8 mouse cellular contexts compared by ENCODE assay signal in the genomic region with DNA sequence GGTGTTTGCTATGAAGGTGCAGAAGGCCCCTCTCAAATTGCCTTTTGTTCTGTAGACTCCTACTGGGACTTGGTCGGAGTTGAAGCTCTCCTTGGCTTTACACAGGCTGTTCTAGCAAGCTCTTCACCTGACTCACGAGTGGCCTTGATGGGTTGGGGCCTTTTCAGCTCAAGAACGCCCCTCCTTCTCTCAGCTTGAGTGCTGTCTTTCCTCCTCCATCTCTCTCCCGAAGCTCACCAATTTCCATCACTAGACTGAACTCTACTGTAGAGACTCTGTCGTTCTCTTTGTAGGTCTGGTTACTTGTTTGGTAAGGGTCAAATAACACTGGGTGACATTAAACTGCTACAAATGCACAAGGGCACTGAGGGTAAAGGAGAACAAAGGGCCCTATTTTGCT. TPM values are rescaled to one million over a fixed set of nuclear protein-coding genes. Genes with fewer than 3 reads are reported as not detected.
A peak's percentile ranks its signal among the peaks of the same experiment; 100 is the strongest.
DNase-seq lines count a peak whose midpoint lies in the region; ATAC-seq lines count a peak whose summit lies in the region.

No protein-coding gene starts in this region.

- H3K9ac ChIP-seq in limb, embryonic 11.5 days (ENCODE audit: low read length), result peak overlapping the region; percentile 77
- peak overlapping the region; percentile 41; the same call in 1 of the 2 replicates for H3K9ac ChIP-seq in stomach, embryonic 14.5 days (replicated peaks; ENCODE audit: low read depth, low read length)

- H3K36me3 ChIP-seq in megakaryocyte, embryonic 14.5 days (replicated peaks; ENCODE audit: low read length), result peaks cover 2% of the 10 kb centered on the region
- H3K36me3 ChIP-seq in limb, embryonic 11.5 days (ENCODE audit: control insufficient read depth, insufficient read depth, low read length), result no peaks in the 10 kb centered on the region
- no peaks in the 10 kb centered on the region; the same call in 1 of the 2 replicates for H3K36me3 ChIP-seq in stomach, embryonic 14.5 days (ENCODE audit: control insufficient read depth, insufficient read depth, low read length)

- no peaks in the 10 kb centered on the region for H3K9me3 ChIP-seq in megakaryocyte, embryonic 14.5 days
- H3K9me3 ChIP-seq in limb, embryonic 11.5 days (ENCODE audit: control insufficient read depth, low read length), result no peaks in the 10 kb centered on the region
- no peaks in the 10 kb centered on the region for H3K9me3 ChIP-seq in stomach, embryonic 14.5 days (ENCODE audit: control insufficient read depth, low read depth, low read length)

- DNase-seq in adrenal gland, postnatal 10 days, result peak; percentile 43
- no peak for DNase-seq in adrenal gland, adult 18-20 months (ENCODE audit: low spot score in 2 of 2)
- no peak for DNase-seq in limb, embryonic 11.5 days (ENCODE audit: low spot score)
- DNase-seq in frontal cortex, postnatal 36 days (ENCODE audit: low spot score in 2 of 2), result no peak

- H3K27me3 ChIP-seq in megakaryocyte, embryonic 14.5 days (replicated peaks), result no peaks in the 10 kb centered on the region
- H3K27me3 ChIP-seq in limb, embryonic 11.5 days (ENCODE audit: control insufficient read depth, insufficient read depth, low read length), result no peaks in the 10 kb centered on the region
- H3K27me3 ChIP-seq in stomach, embryonic 14.5 days (ENCODE audit: control insufficient read depth, insufficient read depth, low read length), result no peaks in the 10 kb centered on the region

- H3K4me3 ChIP-seq in megakaryocyte, embryonic 14.5 days (replicated peaks), result peak overlapping the region; percentile 95
- H3K4me3 ChIP-seq in limb, embryonic 11.5 days (ENCODE audit: low read depth, low read length), result peak overlapping the region; percentile 35; the same call in 1 of the 2 replicates
- H3K4me3 ChIP-seq in stomach, embryonic 14.5 days (ENCODE audit: low read depth, low read length), result peak overlapping the region; percentile 33

- H3K27ac ChIP-seq in limb, embryonic 11.5 days (replicated peaks; ENCODE audit: low read depth, low read length), result peak overlapping the region; percentile 97
- H3K27ac ChIP-seq in stomach, embryonic 14.5 days (ENCODE audit: low read length), result peak overlapping the region; percentile 80; the same call in 1 of the 2 replicates

- peaks cover 35% of the 10 kb centered on the region for H3K4me1 ChIP-seq in megakaryocyte, embryonic 14.5 days
- peaks cover 3% of the 10 kb centered on the region; the same call in 1 of the 2 replicates for H3K4me1 ChIP-seq in limb, embryonic 11.5 days (ENCODE audit: control insufficient read depth, insufficient read depth, low read length)
- H3K4me1 ChIP-seq in stomach, embryonic 14.5 days (ENCODE audit: control insufficient read depth, insufficient read depth, low read length), result peaks cover 4% of the 10 kb centered on the region; the same call in 1 of the 2 replicates

- H3K4me2 ChIP-seq in limb, embryonic 11.5 days (ENCODE audit: low read depth, severe bottlenecking), result peak overlapping the region; percentile 52
- H3K4me2 ChIP-seq in stomach, embryonic 14.5 days (replicated peaks; ENCODE audit: low read depth, low read length), result peak overlapping the region; percentile 41

- ATAC-seq in megakaryocyte, adult 5-6 weeks (ENCODE audit: poor library complexity, severe bottlenecking), result no peak
- ATAC-seq in limb, embryonic 11.5 days (ENCODE audit: insufficient number of reproducible peaks, low FRiP score, low TSS enrichment, low read depth), result no peak
- ATAC-seq in stomach, embryonic 14.5 days (ENCODE audit: insufficient number of reproducible peaks, insufficient read depth, low FRiP score, low read depth), result no peak
- no peak for ATAC-seq in granulocyte monocyte progenitor cell, adult 5-6 weeks (replicated peaks; ENCODE audit: poor library complexity, severe bottlenecking)

- 84% methylated on average over 5 of the region's 5 CpGs for WGBS in limb, embryonic 11.5 days
- 75% methylated on average over 5 of the region's 5 CpGs for WGBS in stomach, embryonic 14.5 days

RNA-seq across cellular contexts. Expression of gene Cep41, which starts 0.7 kb away (rescaled TPM):
- 1 to 10 TPM; 6.7 to 9.1 TPM for total RNA-seq in adrenal gland, postnatal 10 days (2021)
- 1 to 10 TPM; 6.1 to 7.3 TPM for total RNA-seq in adrenal gland, adult 18-20 months (2021)
- 13.1 and 15.8 TPM in 2 replicates for polyA plus RNA-seq in megakaryocyte, embryonic 14.5 days (2012; ENCODE audit: insufficient read depth, low replicate concordance)
- total RNA-seq in megakaryocyte, adult 5-6 weeks (2015), result 3.5 and 6.0 TPM in 2 replicates
- 2.0 and 3.1 TPM in 2 replicates for total RNA-seq in megakaryocyte, adult 5-6 weeks (2017)
- polyA plus RNA-seq in limb, embryonic 11.5 days (2014; fragmentation: Nextera tagmentation; extraction: Ambion mirVana), result 43.2 and 48.9 TPM in 2 replicates
- 10.8 and 12.9 TPM in 2 replicates for polyA plus RNA-seq in stomach, embryonic 14.5 days (2014; fragmentation: Nextera tagmentation; extraction: Ambion mirVana)
- 3.4 and 3.7 TPM in 2 replicates for total RNA-seq in granulocyte monocyte progenitor cell, adult 5-6 weeks (2014; fragmentation: Nextera tagmentation)
- 3.2 and 6.1 TPM in 2 replicates for total RNA-seq in granulocyte monocyte progenitor cell, adult 5-6 weeks (2017)

RNA-seq across cellular contexts. Expression of gene Mest, which starts 30.5 kb away (rescaled TPM):
- 100 to 1,000 TPM; 149 to 191 TPM for total RNA-seq in adrenal gland, postnatal 10 days (2021)
- total RNA-seq in adrenal gland, adult 18-20 months (2021), result 10 to 100 TPM; 27.9 to 28.8 TPM
- 48.4 and 174 TPM in 2 replicates for polyA plus RNA-seq in megakaryocyte, embryonic 14.5 days (2012; ENCODE audit: insufficient read depth, low replicate concordance)
- total RNA-seq in megakaryocyte, adult 5-6 weeks (2015), result not detected in 2 replicates
- total RNA-seq in megakaryocyte, adult 5-6 weeks (2017), result 0.07 and 0.20 TPM in 2 replicates
- 2,834 and 2,987 TPM in 2 replicates for polyA plus RNA-seq in limb, embryonic 11.5 days (2014; fragmentation: Nextera tagmentation; extraction: Ambion mirVana)
- polyA plus RNA-seq in stomach, embryonic 14.5 days (2014; fragmentation: Nextera tagmentation; extraction: Ambion mirVana), result 1,146 and 1,247 TPM in 2 replicates
- not detected in 2 replicates for total RNA-seq in granulocyte monocyte progenitor cell, adult 5-6 weeks (2014; fragmentation: Nextera tagmentation)
- total RNA-seq in granulocyte monocyte progenitor cell, adult 5-6 weeks (2017), result 0.09 TPM in 1 of 2 replicates, not detected in the other

RNA-seq across cellular contexts. Expression of gene Cpa1, which starts 53.8 kb away (rescaled TPM):
- under 1 TPM in 1 of 2 experiments, not detected in 1; 0.36 TPM for total RNA-seq in adrenal gland, postnatal 10 days (2021)
- not detected for total RNA-seq in adrenal gland, adult 18-20 months (2021)
- polyA plus RNA-seq in megakaryocyte, embryonic 14.5 days (2012; ENCODE audit: insufficient read depth, low replicate concordance), result not detected in 2 replicates
- not detected in 2 replicates for total RNA-seq in megakaryocyte, adult 5-6 weeks (2015)
- not detected in 2 replicates for total RNA-seq in megakaryocyte, adult 5-6 weeks (2017)
- 0.27 TPM in 1 of 2 replicates, not detected in the other for polyA plus RNA-seq in limb, embryonic 11.5 days (2014; fragmentation: Nextera tagmentation; extraction: Ambion mirVana)
- polyA plus RNA-seq in stomach, embryonic 14.5 days (2014; fragmentation: Nextera tagmentation; extraction: Ambion mirVana), result 1.5 and 116 TPM in 2 replicates
- total RNA-seq in granulocyte monocyte progenitor cell, adult 5-6 weeks (2014; fragmentation: Nextera tagmentation), result not detected in 2 replicates
- not detected in 2 replicates for total RNA-seq in granulocyte monocyte progenitor cell, adult 5-6 weeks (2017)

Comparison
In these comparisons a context has a peak if more than half of its experiments do, and no peak if none do; other contexts are left out.
1. H3K4me3 ChIP-seq: peak in every context shown above with its lines; median percentile 95 in megakaryocyte, embryonic 14.5 days; 35 in limb, embryonic 11.5 days; 33 in stomach, embryonic 14.5 days.
2. RNA of gene Mest, which starts 30.5 kb away (total RNA-seq): 149 to 191 TPM in adrenal gland, postnatal 10 days and 27.9 to 28.8 TPM in adrenal gland, adult 18-20 months; 0.07 to 0.20 TPM in megakaryocyte, adult 5-6 weeks and 0.09 TPM in granulocyte monocyte progenitor cell, adult 5-6 weeks; every median in the first group is over 10 times any median in the second.